Mouse (Mus musculus) CH12.LX (cell line): ENCODE measurements at regions not wholly inside any gene's neighbourhood (a gene's known extent, or its start where the extent isn't known, plus 50 kb on each side); places are given as distances from the start of the nearest gene placed in this dataset.

Source experiments
- DNase-seq: peaks from one replicate; pipeline ENCODE4 v3.0.0-alpha.2; 2013; ENCODE audit errors: extremely low read depth
- H3K27ac ChIP-seq: 2 replicates; pipeline ENCODE4 v1.5.1; 2012; ENCODE audit warnings: low read depth, mild to moderate bottlenecking, control low read depth, moderate library complexity; ENCODE audit not compliant: insufficient read depth
- H3K27me3 ChIP-seq: replicated peaks from 2 replicates; pipeline ENCODE3; 2012; ENCODE audit warnings: inconsistent platforms
- H3K36me3 ChIP-seq, 2 experiments: replicated peaks in 1 of 2; 2 replicates each; pipeline versions ENCODE3 to v1.6.1; 2012; ENCODE audit warnings: inconsistent platforms in 1 of 2, low read length in 1 of 2, mild to moderate bottlenecking in 1 of 2, mixed read lengths in 1 of 2, moderate library complexity in 1 of 2; ENCODE audit not compliant: control insufficient read depth in 1 of 2, insufficient read depth in 1 of 2
- H3K4me1 ChIP-seq, 2 experiments: 2 replicates each; pipeline ENCODE4 v1.6.1; 2012; ENCODE audit warnings: inconsistent platforms in 1 of 2, moderate library complexity in 1 of 2; ENCODE audit not compliant: insufficient read depth in 2 of 2, control insufficient read depth in 1 of 2
- H3K4me2 ChIP-seq: 2 replicates; pipeline ENCODE4 v1.6.1; 2012; ENCODE audit warnings: low read depth, mild to moderate bottlenecking, control low read depth; ENCODE audit not compliant: poor library complexity, insufficient read depth, severe bottlenecking
- H3K4me3 ChIP-seq, 3 experiments: fragments of 150-350 bp in 1 of 3; sonication (generic) in 1 of 3; replicated peaks in 1 of 3; 2 replicates each; pipeline versions ENCODE3 to v1.5.1; 2011 to 2012; ENCODE audit warnings: low read depth in 2 of 3, low read length in 2 of 3, mild to moderate bottlenecking in 2 of 3, moderate library complexity in 2 of 3, control low read depth in 1 of 3, improper control_type of control experiment in 1 of 3, inconsistent platforms in 1 of 3, mixed read lengths in 1 of 3; ENCODE audit not compliant: poor library complexity in 1 of 3
- H3K79me2 ChIP-seq: replicated peaks from 2 replicates; pipeline ENCODE4 v1.6.1; 2012; ENCODE audit warnings: mild to moderate bottlenecking, moderate library complexity; ENCODE audit not compliant: control insufficient read depth, poor library complexity, insufficient read depth, severe bottlenecking; ENCODE audit errors: extremely low read depth
- H3K9ac ChIP-seq: 2 replicates; pipeline ENCODE4 v1.6.1; 2012; ENCODE audit warnings: low read depth, mild to moderate bottlenecking, control low read depth, moderate library complexity; ENCODE audit not compliant: insufficient read depth
- H3K9me3 ChIP-seq: replicated peaks from 2 replicates; pipeline ENCODE3; 2012; ENCODE audit warnings: low read length, inconsistent platforms, mixed read lengths
- CHD1 ChIP-seq: IDR thresholded peaks from 2 replicates; pipeline ENCODE4 v1.6.1; 2012; ENCODE audit warnings: low read depth, low read length, improper control_type of control experiment, inconsistent platforms
- CHD2 ChIP-seq: IDR thresholded peaks from 2 replicates; pipeline ENCODE4 v1.6.1; 2011; ENCODE audit warnings: low read length, improper control_type of control experiment
- CTCF ChIP-seq, 2 experiments: IDR thresholded peaks in 1 of 2; conservative IDR thresholded peaks in 1 of 2; 2 replicates each; pipeline ENCODE4 v1.5.1; 2011 to 2012; ENCODE audit warnings: low read depth in 2 of 2, low read length in 2 of 2, improper control_type of control experiment in 1 of 2, inconsistent platforms in 1 of 2, mild to moderate bottlenecking in 1 of 2, moderate library complexity in 1 of 2
- E2F4 ChIP-seq: IDR thresholded peaks from 2 replicates; pipeline ENCODE4 v1.6.1; 2011; ENCODE audit warnings: low read depth, low read length, improper control_type of control experiment; ENCODE audit not compliant: insufficient replicate concordance
- EP300 ChIP-seq: IDR thresholded peaks from 2 replicates; pipeline ENCODE4 v1.6.1; 2011; ENCODE audit warnings: low read length, improper control_type of control experiment
- ETS1 ChIP-seq: conservative IDR thresholded peaks from 2 replicates; pipeline ENCODE4 v1.6.1; 2012; ENCODE audit warnings: low read depth, mild to moderate bottlenecking, inconsistent platforms, low read length, improper control_type of control experiment, moderate library complexity
- KAT2A ChIP-seq: IDR thresholded peaks from 2 replicates; pipeline ENCODE4 v1.6.1; 2012; ENCODE audit warnings: low read length, improper control_type of control experiment, inconsistent platforms; ENCODE audit not compliant: insufficient replicate concordance
- MAFK ChIP-seq: IDR thresholded peaks from 2 replicates; pipeline ENCODE4 v1.6.1; 2011; ENCODE audit warnings: low read length, improper control_type of control experiment; ENCODE audit not compliant: insufficient replicate concordance
- MEF2A ChIP-seq: IDR thresholded peaks from 2 replicates; pipeline ENCODE4 v1.6.1; 2014; ENCODE audit warnings: low read depth, mild to moderate bottlenecking, inconsistent platforms, low read length, improper control_type of control experiment, borderline replicate concordance
- MXI1 ChIP-seq: IDR thresholded peaks from 2 replicates; pipeline ENCODE4 v1.6.1; 2011; ENCODE audit warnings: mild to moderate bottlenecking, low read depth, low read length, improper control_type of control experiment
- MYC ChIP-seq: IDR thresholded peaks from 2 replicates; pipeline ENCODE4 v1.6.1; 2011; ENCODE audit warnings: low read depth, mild to moderate bottlenecking, improper control_type of control experiment, low read length
- PAX5 ChIP-seq: IDR thresholded peaks from 2 replicates; pipeline ENCODE4 v1.6.1; 2012; ENCODE audit warnings: low read length, inconsistent platforms, mixed read lengths
- POLR2AphosphoS2 ChIP-seq: IDR thresholded peaks from 2 replicates; pipeline ENCODE4 v1.6.1; 2011; ENCODE audit warnings: low read depth, low read length, improper control_type of control experiment
- RAD21 ChIP-seq: IDR thresholded peaks from 2 replicates; pipeline ENCODE4 v1.6.1; 2011; ENCODE audit warnings: low read depth, mild to moderate bottlenecking, low read length, improper control_type of control experiment, moderate library complexity
- SIN3A ChIP-seq: IDR thresholded peaks from 2 replicates; pipeline ENCODE4 v1.6.1; 2012; ENCODE audit warnings: low read length, improper control_type of control experiment, inconsistent platforms
- SMC3 ChIP-seq: IDR thresholded peaks from 2 replicates; pipeline ENCODE4 v1.6.1; 2011; ENCODE audit warnings: low read depth, low read length, improper control_type of control experiment
- TBP ChIP-seq: conservative IDR thresholded peaks from 2 replicates; pipeline ENCODE4 v1.6.1; 2011; ENCODE audit warnings: low read depth, low read length, improper control_type of control experiment
- TCF12 ChIP-seq: IDR thresholded peaks from 2 replicates; pipeline ENCODE4 v1.6.1; 2014; ENCODE audit warnings: low read depth, mild to moderate bottlenecking, inconsistent platforms, low read length, improper control_type of control experiment
- USF1 ChIP-seq: IDR thresholded peaks from 2 replicates; pipeline ENCODE4 v1.6.1; 2014; ENCODE audit warnings: low read depth, mild to moderate bottlenecking, inconsistent platforms, low read length, improper control_type of control experiment
- dilution Hi-C: fragments of 300-500 bp; cut with MboI; formaldehyde crosslinking; loops from 2 replicates; pipeline ENCODE4 v1.14.3; 2020; ENCODE audit warnings: low sequenced_read_pairs; ENCODE audit not compliant: extremely low pct_unique_long_range_greater_than_20kb, extremely low pct_ligation_motif_present
- in situ Hi-C: fragments of 300-500 bp; cut with MboI; formaldehyde crosslinking; loops from 3 replicates; pipeline ENCODE4 v1.14.3; 2019; ENCODE audit warnings: low sequenced_read_pairs, low pct_ligation_motif_present, low pct_unique_long_range_greater_than_20kb, mixed read lengths

DNA sequence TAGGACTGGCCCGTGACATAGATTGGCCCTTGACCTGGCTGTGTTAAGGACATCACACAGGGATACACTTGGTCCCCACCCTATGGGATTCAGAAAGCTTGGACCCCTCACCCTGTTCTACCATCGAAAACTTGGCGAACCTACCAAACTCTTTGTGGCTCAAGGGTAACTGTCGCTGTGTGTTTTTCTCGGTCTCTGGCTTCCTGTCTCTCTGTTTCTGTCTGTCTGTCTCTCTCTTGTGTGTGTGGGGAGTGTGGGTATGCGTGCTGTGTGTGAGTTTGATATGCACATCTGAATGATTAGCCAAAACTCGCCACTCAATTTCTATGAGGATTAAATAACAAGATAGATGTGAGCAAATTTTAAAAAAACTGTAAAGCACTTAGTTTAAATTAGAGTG is 66.0 kb upstream of the Maml3 start:
- no peaks in the 10 kb centered on the region for H3K79me2 ChIP-seq

GRCm38 (mm10) chr3:52171303-52171702 is 66.4 kb upstream of the Maml3 start:
- Histone ChIP-seq H3K4me1 (peaks cover 3 to 17% of the 10 kb centered on the region in 2 experiments; a peak in 2 of 4 replicates), H3K79me2 (no peaks in the 10 kb centered on the region), H3K27ac (no peak overlapping the region), H3K4me2 (no peak overlapping the region), H3K9me3 (no peaks in the 10 kb centered on the region), H3K4me3 (no peak overlapping the region), H3K36me3 (no peaks in the 10 kb centered on the region), H3K27me3 (no peaks in the 10 kb centered on the region), H3K9ac (no peak overlapping the region)
- in situ Hi-C loops (no loop called here), dilution Hi-C loops (no loop called here)
- no peak for DNase-seq
- TF ChIP-seq CHD2 (no peak), MYC (no peak), KAT2A (no peak), ETS1 (no peak), USF1 (no peak), TBP (no peak), MAFK (no peak), MEF2A (no peak)

More for the DNA sequence above, 66.0 kb upstream of the Maml3 start:
- H3K4me3 ChIP-seq = no peak overlapping the region
- H3K27ac ChIP-seq = no peak overlapping the region
- no peak for DNase-seq
- no peaks in the 10 kb centered on the region for H3K36me3 ChIP-seq
- H3K9me3 ChIP-seq = no peaks in the 10 kb centered on the region
- no peak overlapping the region for H3K4me2 ChIP-seq
- no peak overlapping the region for H3K9ac ChIP-seq
- H3K27me3 ChIP-seq = no peaks in the 10 kb centered on the region
- dilution Hi-C loops = no loop called here
- H3K4me1 ChIP-seq = peaks cover 3 to 12% of the 10 kb centered on the region in 2 experiments; a peak in 2 of 4 replicates
- TF ChIP-seq TCF12 (no peak), MYC (no peak)
- TF ChIP-seq, all 38 proteins: peak for 0
- in situ Hi-C loops = no loop called here

- H3K4me2 ChIP-seq = no peak overlapping the region
- H3K9me3 ChIP-seq = no peaks in the 10 kb centered on the region
- DNase-seq = no peak
- H3K27me3 ChIP-seq = no peaks in the 10 kb centered on the region
- dilution Hi-C loops = no loop called here
- peaks cover 3 to 18% of the 10 kb centered on the region in 2 experiments; a peak in 2 of 4 replicates for H3K4me1 ChIP-seq
- TF ChIP-seq SIN3A = no peak
- TF ChIP-seq CHD1 = no peak
- TF ChIP-seq EP300 = no peak
- peak in 1 of 2 experiments; percentile 38; a peak in 2 of 4 replicates for TF ChIP-seq CTCF (conservative IDR thresholded peaks at IDR 0.05 in 1 of 2, IDR thresholded peaks at IDR 0.05 in 1 of 2; ENCODE audit: low read depth in 2 of 2, low read length in 2 of 2)
- TF ChIP-seq POLR2AphosphoS2 = no peak
- no peak for TF ChIP-seq E2F4
- TF ChIP-seq RAD21 = peak; percentile 40
- TF ChIP-seq PAX5 = no peak
- peak; percentile 45; the same call in 1 of the 2 replicates for TF ChIP-seq SMC3
- no peak for TF ChIP-seq MXI1
- H3K4me3 ChIP-seq = no peak overlapping the region
- no peak overlapping the region for H3K9ac ChIP-seq
- H3K36me3 ChIP-seq = no peaks in the 10 kb centered on the region
- H3K27ac ChIP-seq = no peak overlapping the region
- in situ Hi-C loops = no loop called here
- H3K79me2 ChIP-seq = no peaks in the 10 kb centered on the region
These were observed 68.6 kb upstream of the Maml3 start for GRCm38 (mm10) chr3:52173490-52173889.
